Mouse (Mus musculus): Measurements from ENCODE around the gene Alg14.

Alg14 gene

GRCm38 (mm10) chr3:121402096-121402495 lies 110.5 kb downstream of the Alg14 start:
- DNase-seq (ENCODE audit: inconsistent age in 2 of 2, low spot score in 1 of 2): no peak

GRCm38 (mm10) chr3:121403449-121403848 lies 111.9 kb downstream of the Alg14 start:
- DNase-seq (ENCODE audit: inconsistent age in 2 of 2, low spot score in 1 of 2): no peak

- DNase-seq (ENCODE audit: inconsistent age in 2 of 2, low spot score in 1 of 2): no peak
Measured at GRCm38 (mm10) chr3:121405101-121405500, 113.5 kb downstream of the Alg14 start.

GRCm38 (mm10) chr3:121407417-121407816 lies 115.8 kb downstream of the Alg14 start:
- no peak for DNase-seq (ENCODE audit: inconsistent age in 2 of 2, low spot score in 1 of 2)

GRCm38 (mm10) chr3:121408386-121408785 lies 116.8 kb downstream of the Alg14 start:
- DNase-seq (ENCODE audit: inconsistent age in 2 of 2, low spot score in 1 of 2): no peak

GRCm38 (mm10) chr3:121411450-121411849 lies 119.9 kb downstream of the Alg14 start:
- no peak for DNase-seq (ENCODE audit: inconsistent age in 2 of 2, low spot score in 1 of 2)
